8 mouse cellular contexts compared by ENCODE assay signal in the genomic region with DNA sequence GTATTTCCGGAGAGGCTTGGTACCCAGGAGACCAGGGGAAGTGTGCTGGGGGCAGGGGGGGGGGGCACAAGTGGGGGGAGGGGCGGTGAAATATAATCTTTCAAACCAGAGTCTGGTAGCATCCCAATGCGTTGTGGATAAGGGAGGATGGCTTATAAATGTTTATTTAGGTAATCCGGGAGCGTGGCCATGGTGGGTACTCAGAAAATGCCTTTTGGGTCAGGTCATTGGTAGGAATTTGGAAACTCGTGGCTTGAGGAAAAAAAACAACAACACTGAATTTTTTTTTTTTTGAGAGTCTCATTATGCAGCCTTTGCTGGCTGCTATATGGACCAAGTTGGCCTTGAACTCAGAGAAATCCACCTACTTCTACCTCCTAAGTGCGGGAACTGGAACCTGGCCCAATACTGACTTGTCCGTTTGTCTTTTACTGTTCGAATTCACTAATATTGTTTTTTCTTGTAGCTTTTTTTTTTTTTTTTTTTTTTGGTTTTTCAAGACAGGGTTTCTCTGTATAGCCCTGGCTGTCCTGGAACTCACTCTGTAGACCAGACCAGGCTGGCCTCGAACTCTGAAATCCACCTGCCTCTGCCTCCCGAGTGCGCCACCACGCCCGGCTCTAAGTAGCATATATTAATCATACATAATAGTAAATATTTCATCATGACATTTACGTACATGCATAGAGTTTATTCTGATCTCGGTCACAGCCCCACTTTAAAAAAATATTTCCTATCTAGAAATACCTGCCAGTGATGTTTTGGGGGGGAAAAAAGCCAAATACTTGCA. TPM values are rescaled to one million over a fixed set of nuclear protein-coding genes. Genes with fewer than 3 reads are reported as not detected.
DNase-seq lines count a peak whose midpoint lies in the region; ATAC-seq and TF ChIP-seq lines count a peak whose summit lies in the region.

No protein-coding gene starts in this region.

- TF ChIP-seq CTCF in ES-Bruce4 (IDR thresholded peaks at IDR 0.05; ENCODE audit: low read depth, low read length), result no peak

- no peaks in the 10 kb centered on the region for H3K36me3 ChIP-seq in heart, embryonic 12.5 days
- H3K36me3 ChIP-seq in ES-Bruce4 (ENCODE audit: control insufficient read depth, insufficient read depth, low read length, poor library complexity, severe bottlenecking), result no peaks in the 10 kb centered on the region
- H3K36me3 ChIP-seq in heart, embryonic 16.5 days (ENCODE audit: control insufficient read depth, insufficient read depth), result no peaks in the 10 kb centered on the region
- H3K36me3 ChIP-seq in midbrain, embryonic 10.5 days, result no peaks in the 10 kb centered on the region

- H3K9ac ChIP-seq in heart, embryonic 12.5 days, result peak overlapping the region; percentile 75
- peak overlapping the region; percentile 8 for H3K9ac ChIP-seq in ES-Bruce4 (ENCODE audit: low read depth, poor library complexity, severe bottlenecking)
- peak overlapping the region; percentile 76 for H3K9ac ChIP-seq in heart, embryonic 16.5 days (ENCODE audit: low read length)

- peaks cover 77% of the 10 kb centered on the region for H3K4me1 ChIP-seq in heart, embryonic 12.5 days (replicated peaks)
- peaks cover 5% of the 10 kb centered on the region for H3K4me1 ChIP-seq in ES-Bruce4 (ENCODE audit: control insufficient read depth, insufficient read depth, low read length)
- H3K4me1 ChIP-seq in heart, embryonic 16.5 days (ENCODE audit: control insufficient read depth, insufficient read depth, low read length), result peaks cover 36% of the 10 kb centered on the region
- peaks cover 73% of the 10 kb centered on the region for H3K4me1 ChIP-seq in midbrain, embryonic 10.5 days

- WGBS in heart, embryonic 12.5 days, result 35% methylated on average over 16 of the region's 16 CpGs
- WGBS in heart, embryonic 16.5 days, result 34% methylated on average over 16 of the region's 16 CpGs
- 47% methylated on average over 16 of the region's 16 CpGs for WGBS in midbrain, embryonic 10.5 days

- TF ChIP-seq EP300 in ES-Bruce4 (IDR thresholded peaks at IDR 0.05; ENCODE audit: insufficient read depth, low read depth, low read length), result no peak

- intact Hi-C loops in heart, postnatal 25 days (cut with DNase I), result no loop called here

- ATAC-seq in heart, embryonic 12.5 days (ENCODE audit: insufficient number of reproducible peaks, low FRiP score), result no peak
- ATAC-seq in heart, embryonic 16.5 days (replicated peaks; ENCODE audit: extremely low read depth, insufficient read depth, low FRiP score), result no peak
- no peak for ATAC-seq in cerebellum, adult (ENCODE audit: insufficient number of reproducible peaks, low FRiP score, low TSS enrichment)

- no peak for DNase-seq in heart, postnatal 25 days (ENCODE audit: low spot score)
- no peak for DNase-seq in midbrain, embryonic 10.5 days (ENCODE audit: low spot score)
- no peak for DNase-seq in yolk sac, embryonic 10.5 days (ENCODE audit: low spot score)
- DNase-seq in thymus, postnatal 36 days, result no peak

- H3K4me2 ChIP-seq in heart, embryonic 12.5 days, result peak overlapping the region; percentile 78
- H3K4me2 ChIP-seq in heart, embryonic 16.5 days (ENCODE audit: low read depth, low read length), result peak overlapping the region; percentile 69

- peak overlapping the region; percentile 49 for H3K4me3 ChIP-seq in heart, embryonic 12.5 days
- peak overlapping the region; percentile 47 for H3K4me3 ChIP-seq in ES-Bruce4 (ENCODE audit: low read depth, low read length)
- H3K4me3 ChIP-seq in heart, embryonic 16.5 days (ENCODE audit: low read length), result peak overlapping the region; percentile 50
- peak overlapping the region; percentile 55 for H3K4me3 ChIP-seq in midbrain, embryonic 10.5 days

- no peaks in the 10 kb centered on the region for H3K9me3 ChIP-seq in heart, embryonic 12.5 days (replicated peaks)
- no peaks in the 10 kb centered on the region for H3K9me3 ChIP-seq in ES-Bruce4 (replicated peaks; ENCODE audit: control insufficient read depth, insufficient read depth, low read length, poor library complexity, severe bottlenecking)
- no peaks in the 10 kb centered on the region for H3K9me3 ChIP-seq in heart, embryonic 16.5 days (replicated peaks; ENCODE audit: control insufficient read depth, low read length)
- no peaks in the 10 kb centered on the region for H3K9me3 ChIP-seq in midbrain, embryonic 10.5 days (replicated peaks)

- no peak for TF ChIP-seq POLR2A in ES-Bruce4 (IDR thresholded peaks at IDR 0.05; ENCODE audit: insufficient read depth, low read length)

- peak overlapping the region; percentile 96 for H3K27ac ChIP-seq in heart, embryonic 12.5 days (ENCODE audit: poor library complexity, severe bottlenecking)
- peak overlapping the region; percentile 36; the same call in 1 of the 2 replicates for H3K27ac ChIP-seq in ES-Bruce4 (ENCODE audit: insufficient read depth, low read length)
- peak overlapping the region; percentile 92 for H3K27ac ChIP-seq in heart, embryonic 16.5 days (ENCODE audit: low read length)
- peak overlapping the region; percentile 91 for H3K27ac ChIP-seq in midbrain, embryonic 10.5 days (replicated peaks)

- no peaks in the 10 kb centered on the region for H3K27me3 ChIP-seq in heart, embryonic 12.5 days (replicated peaks)
- no peaks in the 10 kb centered on the region for H3K27me3 ChIP-seq in ES-Bruce4 (ENCODE audit: control insufficient read depth, insufficient read depth, low read length, poor library complexity, severe bottlenecking)
- no peaks in the 10 kb centered on the region for H3K27me3 ChIP-seq in heart, embryonic 16.5 days (ENCODE audit: control insufficient read depth, insufficient read depth, low read length)
- H3K27me3 ChIP-seq in midbrain, embryonic 10.5 days (ENCODE audit: low read depth, poor library complexity, severe bottlenecking), result peaks cover 6% of the 10 kb centered on the region

RNA-seq across cellular contexts. Expression of a gene that starts 52.8 kb away (rescaled TPM):
- polyA plus RNA-seq in heart, embryonic 12.5 days (2016; fragmentation: Nextera tagmentation; extraction: Ambion mirVana), result 25.1 and 27.0 TPM in 2 replicates
- 10 to 100 TPM; 22.1 to 32.7 TPM for total RNA-seq in heart, postnatal 25 days (2021)
- polyA plus RNA-seq in ES-Bruce4 (2011; ENCODE audit: insufficient read depth, insufficient read length, low read depth, missing spikeins), result 348 and 350 TPM in 2 replicates
- polyA plus RNA-seq in heart, embryonic 16.5 days (2015; fragmentation: Nextera tagmentation; extraction: Ambion mirVana), result 14.4 and 15.7 TPM in 2 replicates
- polyA plus RNA-seq in midbrain, embryonic 10.5 days (2016; fragmentation: Nextera tagmentation; extraction: Ambion mirVana), result 27.2 and 33.8 TPM in 2 replicates

Comparison
In these comparisons a context has a peak if more than half of its experiments do, and no peak if none do; other contexts are left out.
1. H3K27ac ChIP-seq: peak in every context shown above with its lines; median percentile 96 in heart, embryonic 12.5 days; 92 in heart, embryonic 16.5 days; 91 in midbrain, embryonic 10.5 days; 36 in ES-Bruce4.
2. H3K9ac ChIP-seq: peak in every context shown above with its lines; median percentile 76 in heart, embryonic 16.5 days; 75 in heart, embryonic 12.5 days; 8 in ES-Bruce4.
3. RNA of a gene that starts 52.8 kb away (polyA plus RNA-seq): 348 to 350 TPM in ES-Bruce4; 27.2 to 33.8 TPM in midbrain, embryonic 10.5 days, 25.1 to 27.0 TPM in heart, embryonic 12.5 days and 14.4 to 15.7 TPM in heart, embryonic 16.5 days; every median in the first group is over 10 times any median in the second.
4. Peak in every context shown above with its lines, with median percentiles within 50 percentile points of each other: H3K4me3 ChIP-seq.